Mouse (Mus musculus) erythroblast, embryonic 14.5 days (primary cell): ENCODE measurements at regions not wholly inside any gene's neighbourhood (a gene's known extent, or its start where the extent isn't known, plus 50 kb on each side); places are given as distances from the start of the nearest gene placed in this dataset.

Experiments
- GATA1 ChIP-seq: IDR thresholded peaks from 2 replicates; pipeline ENCODE4 v1.6.1; 2012; ENCODE audit warnings: low read length, inconsistent platforms, mixed read lengths
- TAL1 ChIP-seq: IDR thresholded peaks from 3 replicates; pipeline ENCODE4 v1.6.1; 2012; ENCODE audit warnings: low read length, inconsistent platforms, mixed read lengths

GRCm38 (mm10) chr3:125271215-125271614 is 132.7 kb upstream of the Ndst4 start:
- no peak for TF ChIP-seq GATA1
- no peak for TF ChIP-seq TAL1
